Comparison of ENCODE assay signal across 10 mouse cellular contexts in genomic region chr6:86009980-86010379, GRCm38 (mm10). TPM values are rescaled to one million over a fixed set of nuclear protein-coding genes. Genes with fewer than 3 reads are reported as not detected.
A peak's percentile ranks its signal among the peaks of the same experiment; 100 is the strongest.
DNase-seq lines count a peak whose midpoint lies in the region; ATAC-seq and TF ChIP-seq lines count a peak whose summit lies in the region.
"Had no signal": no experiment of that assay in that cellular context is flagged by ENCODE, and none has a peak within 500 bp of the region (broad histone marks: within the 10 kb centered on the region; RNA-seq: fewer than 3 reads in every experiment).

No protein-coding gene starts in this region.

- H3K4me3 ChIP-seq in heart, postnatal 0 days (ENCODE audit: low read depth, low read length): no peak overlapping the region
- no peak overlapping the region for H3K4me3 ChIP-seq in CH12.LX (replicated peaks in 1 of 3; ENCODE audit: low read depth in 2 of 3, low read length in 2 of 3, poor library complexity in 1 of 3)
- H3K4me3 ChIP-seq: limb, embryonic 15.5 days had no signal

- no peaks in the 10 kb centered on the region for H3K4me1 ChIP-seq in heart, postnatal 0 days (ENCODE audit: control insufficient read depth, insufficient read depth)
- H3K4me1 ChIP-seq in CH12.LX (ENCODE audit: control insufficient read depth in 1 of 2, insufficient read depth in 2 of 2): no peaks in the 10 kb centered on the region; a peak in 1 of 4 replicates
- H3K4me1 ChIP-seq: limb, embryonic 15.5 days had no signal

- 33% methylated on average over 4 of the region's 4 CpGs for WGBS in heart, postnatal 0 days

- TF ChIP-seq RAD21 in CH12.LX (IDR thresholded peaks at IDR 0.05; ENCODE audit: low read depth, low read length): peak; percentile 58

- no peaks in the 10 kb centered on the region for H3K36me3 ChIP-seq in heart, postnatal 0 days (replicated peaks; ENCODE audit: control insufficient read depth, insufficient read depth, low read length)
- H3K36me3 ChIP-seq in CH12.LX (replicated peaks in 1 of 2; ENCODE audit: control insufficient read depth in 1 of 2, insufficient read depth in 1 of 2, low read length in 1 of 2): no peaks in the 10 kb centered on the region
- H3K36me3 ChIP-seq: limb, embryonic 15.5 days had no signal

- peak; percentile 80 for TF ChIP-seq CTCF in heart, postnatal 0 days (IDR thresholded peaks at IDR 0.05; ENCODE audit: low read depth)
- TF ChIP-seq CTCF in CH12.LX (conservative IDR thresholded peaks at IDR 0.05 in 1 of 2, IDR thresholded peaks at IDR 0.05 in 1 of 2; ENCODE audit: low read depth in 2 of 2, low read length in 2 of 2): peak; percentile 57 to 77

- DNase-seq in heart, postnatal 0 days (ENCODE audit: low spot score): peak; percentile 67
- no peak for DNase-seq in heart, adult 11 months
- peak; percentile 44 for DNase-seq in CH12.LX (ENCODE audit: extremely low read depth)
- peak; percentile 20 for DNase-seq in c-Kit-negative CD71-positive TER-119-positive erythroid progenitor cells, embryonic 14.5 days (ENCODE audit: low read depth, low spot score)
- peak; percentile 69 for DNase-seq in kidney, postnatal 10 days
- peak; percentile 68 for DNase-seq in lung, postnatal 10 days
- peak; percentile 35 for DNase-seq in right cerebral cortex, postnatal 4 days

- in situ Hi-C loops in CH12.LX (cut with MboI; ENCODE audit: low pct_ligation_motif_present, low pct_unique_long_range_greater_than_20kb, low sequenced_read_pairs): loop anchor here (5.0 to 25.0 kb wide), 3 partner anchors 38 to 352 kb away; partner anchors contain the start of genes Fam136a and Snrpg

- no peak for ATAC-seq in heart, postnatal 0 days (ENCODE audit: insufficient read depth, low read depth)
- ATAC-seq in erythroid progenitor cell, adult 5-6 weeks (replicated peaks; ENCODE audit: low FRiP score, poor library complexity, severe bottlenecking): peak; percentile 56

- H3K27ac ChIP-seq in heart, postnatal 0 days (ENCODE audit: low read depth): no peak overlapping the region
- H3K27ac ChIP-seq in CH12.LX (ENCODE audit: insufficient read depth, low read depth): no peak overlapping the region
- H3K27ac ChIP-seq: limb, embryonic 15.5 days had no signal

- no peak for TF ChIP-seq POLR2A in CH12.LX (IDR thresholded peaks at IDR 0.05; ENCODE audit: low read depth, low read length)

- H3K9me3 ChIP-seq in heart, postnatal 0 days (replicated peaks; ENCODE audit: control insufficient read depth, low read length): no peaks in the 10 kb centered on the region
- peaks cover 2% of the 10 kb centered on the region for H3K9me3 ChIP-seq in CH12.LX (replicated peaks; ENCODE audit: low read length)
- H3K9me3 ChIP-seq: limb, embryonic 15.5 days had no signal

- no peak overlapping the region for H3K4me2 ChIP-seq in heart, postnatal 0 days (ENCODE audit: low read depth, low read length)
- H3K4me2 ChIP-seq in CH12.LX (ENCODE audit: insufficient read depth, low read depth, poor library complexity, severe bottlenecking): no peak overlapping the region
- H3K4me2 ChIP-seq: limb, embryonic 15.5 days had no signal

- no peaks in the 10 kb centered on the region for H3K79me2 ChIP-seq in CH12.LX (replicated peaks; ENCODE audit: control insufficient read depth, extremely low read depth, insufficient read depth, poor library complexity, severe bottlenecking)

- no peak overlapping the region for H3K9ac ChIP-seq in heart, postnatal 0 days (replicated peaks; ENCODE audit: low read depth, low read length)
- H3K9ac ChIP-seq in CH12.LX (ENCODE audit: insufficient read depth, low read depth): no peak overlapping the region
- H3K9ac ChIP-seq: limb, embryonic 15.5 days had no signal

- no peaks in the 10 kb centered on the region; the same call in 1 of the 2 replicates for H3K27me3 ChIP-seq in heart, postnatal 0 days (ENCODE audit: control insufficient read depth, insufficient read depth, low read length)
- H3K27me3 ChIP-seq in CH12.LX (replicated peaks): peaks cover 55% of the 10 kb centered on the region
- H3K27me3 ChIP-seq: limb, embryonic 15.5 days had no signal

- dilution Hi-C loops in CH12.LX (cut with MboI; ENCODE audit: extremely low pct_ligation_motif_present, extremely low pct_unique_long_range_greater_than_20kb, low sequenced_read_pairs): no loop called here

- TF ChIP-seq EP300 in heart, postnatal 0 days (IDR thresholded peaks at IDR 0.05; ENCODE audit: low read depth): no peak
- TF ChIP-seq EP300 in CH12.LX (IDR thresholded peaks at IDR 0.05; ENCODE audit: low read length): no peak

TF ChIP-seq in CH12.LX, 34 proteins besides CTCF, POLR2A, EP300 and RAD21:
- TF ChIP-seq POLR2AphosphoS2 (IDR thresholded peaks at IDR 0.05; ENCODE audit: low read depth, low read length) (no peak), JUN (IDR thresholded peaks at IDR 0.05; ENCODE audit: insufficient read depth, low read depth, low read length) (no peak), MXI1 (IDR thresholded peaks at IDR 0.05; ENCODE audit: low read depth, low read length) (no peak), MYC (IDR thresholded peaks at IDR 0.05; ENCODE audit: low read depth, low read length) (no peak), TBP (conservative IDR thresholded peaks at IDR 0.05; ENCODE audit: low read depth, low read length) (no peak), MEF2A (IDR thresholded peaks at IDR 0.05; ENCODE audit: borderline replicate concordance, low read depth, low read length) (no peak), USF2 (conservative IDR thresholded peaks at IDR 0.05; ENCODE audit: low read depth, low read length) (no peak), CHD2 (IDR thresholded peaks at IDR 0.05; ENCODE audit: low read length) (no peak), ZMIZ1 (IDR thresholded peaks at IDR 0.05; ENCODE audit: low read depth, low read length) (no peak), KAT2A (IDR thresholded peaks at IDR 0.05; ENCODE audit: insufficient replicate concordance, low read length) (no peak), MAZ (IDR thresholded peaks at IDR 0.05; ENCODE audit: low read depth, low read length) (no peak), SMC3 (IDR thresholded peaks at IDR 0.05; ENCODE audit: low read depth, low read length) (peak; percentile 70), USF1 (IDR thresholded peaks at IDR 0.05; ENCODE audit: low read depth, low read length) (no peak), MAFK (IDR thresholded peaks at IDR 0.05; ENCODE audit: insufficient replicate concordance, low read length) (no peak), IRF4 (IDR thresholded peaks at IDR 0.05; ENCODE audit: low read depth, low read length) (0 out of 2 replicates have a peak, but pooled peaks have one; percentile 15), RCOR1 (conservative IDR thresholded peaks at IDR 0.05; ENCODE audit: low read depth, low read length) (no peak)

RNA-seq across cellular contexts. Expression of gene Figla, which starts 6.0 kb away (rescaled TPM):
- total RNA-seq in heart, postnatal 0 days (2014; rRNA removed; ENCODE audit: low replicate concordance): not detected in 2 replicates
- not detected in 2 replicates for polyA plus RNA-seq in heart, postnatal 0 days (2015; fragmentation: Nextera tagmentation; extraction: Ambion mirVana)
- total RNA-seq in CH12.LX (2012; rRNA removed): not detected in 2 replicates
- total RNA-seq in CH12.LX (2014; rRNA removed): not detected in 2 replicates
- polyA plus RNA-seq in CH12.LX (2012; ENCODE audit: insufficient read length, low read depth): not detected in 2 replicates
- not detected in 2 replicates for total RNA-seq in erythroid progenitor cell, adult 5-6 weeks (2015; ENCODE audit: low replicate concordance)
- not detected in 2 replicates for total RNA-seq in erythroid progenitor cell, adult 5-6 weeks (2017; ENCODE audit: low replicate concordance)
- total RNA-seq: adrenal gland, postnatal 4 days had no signal
- polyA plus RNA-seq: limb, embryonic 15.5 days had no signal

RNA-seq across cellular contexts. Expression of gene Add2, which starts 18.5 kb away (rescaled TPM):
- 1.2 and 2.6 TPM in 2 replicates for total RNA-seq in heart, postnatal 0 days (2014; rRNA removed; ENCODE audit: low replicate concordance)
- 1.1 and 1.5 TPM in 2 replicates for polyA plus RNA-seq in heart, postnatal 0 days (2015; fragmentation: Nextera tagmentation; extraction: Ambion mirVana)
- total RNA-seq in CH12.LX (2012; rRNA removed) (0.08 TPM in 1 of 2 replicates, not detected in the other), CH12.LX (2014; rRNA removed) (not detected in 2 replicates)
- polyA plus RNA-seq in CH12.LX (2012; ENCODE audit: insufficient read length, low read depth): 0.11 TPM in 2 replicates
- total RNA-seq in erythroid progenitor cell, adult 5-6 weeks (2015; ENCODE audit: low replicate concordance): 138 and 175 TPM in 2 replicates
- 251 and 282 TPM in 2 replicates for total RNA-seq in erythroid progenitor cell, adult 5-6 weeks (2017; ENCODE audit: low replicate concordance)

RNA-seq across cellular contexts. Expression of gene Dusp11, which starts 48.5 kb away (rescaled TPM):
- total RNA-seq in heart, postnatal 0 days (2014; rRNA removed; ENCODE audit: low replicate concordance): 36.8 and 39.1 TPM in 2 replicates
- 27.7 and 33.5 TPM in 2 replicates for polyA plus RNA-seq in heart, postnatal 0 days (2015; fragmentation: Nextera tagmentation; extraction: Ambion mirVana)
- 28.5 and 33.2 TPM in 2 replicates for total RNA-seq in CH12.LX (2012; rRNA removed)
- 34.8 and 35.7 TPM in 2 replicates for total RNA-seq in CH12.LX (2014; rRNA removed)
- 46.6 and 48.6 TPM in 2 replicates for polyA plus RNA-seq in CH12.LX (2012; ENCODE audit: insufficient read length, low read depth)
- 100 and 107 TPM in 2 replicates for total RNA-seq in erythroid progenitor cell, adult 5-6 weeks (2015; ENCODE audit: low replicate concordance)
- 35.4 and 47.7 TPM in 2 replicates for total RNA-seq in erythroid progenitor cell, adult 5-6 weeks (2017; ENCODE audit: low replicate concordance)

Comparison
In these comparisons a context has a peak if more than half of its experiments do, and no peak if none do; other contexts are left out.
1. RNA of gene Add2, which starts 18.5 kb away (total RNA-seq): 138 to 282 TPM in erythroid progenitor cell, adult 5-6 weeks; 1.2 to 2.6 TPM in heart, postnatal 0 days and 0.08 TPM in CH12.LX; every median in the first group is over 10 times any median in the second.